Mouse (Mus musculus) left cerebral cortex, adult 8-10 months (tissue): Measurements from ENCODE around the gene Vegfa. TPM values are rescaled to one million over a fixed set of nuclear protein-coding genes. Genes with fewer than 3 reads are reported as not detected.

Experiments
- DNase-seq, 2 experiments: peaks; one replicate each; pipeline ENCODE4 v3.0.0; 2022; ENCODE audit warnings: low spot score in 2 of 2
- total RNA-seq, 4 experiments: library from RNA; stranded (reverse); gene quantifications; 2 replicates each; pipeline ENCODE4 v1.2.4; 2022

Vegfa gene
- total RNA-seq, 4 experiments from 2014 or later, result 77.1 to 81.3 (median 79.9) TPM

GRCm38 (mm10) chr17:46027066-46027917 is 4.9 kb downstream of the Vegfa start:
- peak in 1 of 2 experiments; percentile 40 for DNase-seq

- no peak for DNase-seq
Observed at GRCm38 (mm10) chr17:46025927-46026668, 6.1 kb downstream of the Vegfa start.

GRCm38 (mm10) chr17:46025207-46025606 is 7.0 kb downstream of the Vegfa start:
- no peak for DNase-seq

- DNase-seq, result no peak
Observed at GRCm38 (mm10) chr17:46024192-46024591, 8.0 kb downstream of the Vegfa start.

- no peak for DNase-seq
Observed at GRCm38 (mm10) chr17:46023572-46023971, 8.6 kb downstream of the Vegfa start.

GRCm38 (mm10) chr17:46022934-46023333 is 9.2 kb downstream of the Vegfa start:
- DNase-seq, result no peak

GRCm38 (mm10) chr17:46022427-46022826 is 9.7 kb downstream of the Vegfa start:
- no peak for DNase-seq

GRCm38 (mm10) chr17:46021760-46022159 is 10.4 kb downstream of the Vegfa start:
- DNase-seq, result no peak

- no peak for DNase-seq
Observed at GRCm38 (mm10) chr17:46021173-46021572, 11.0 kb downstream of the Vegfa start.

- no peak for DNase-seq
Observed at GRCm38 (mm10) chr17:46020579-46020978, 11.6 kb downstream of the Vegfa start.

- no peak for DNase-seq
Observed at GRCm38 (mm10) chr17:46018736-46019004, 13.5 kb downstream of the Vegfa start.

- no peak for DNase-seq
Observed at GRCm38 (mm10) chr17:46017946-46018735, 14.0 kb downstream of the Vegfa start.

GRCm38 (mm10) chr17:46016617-46017016 is 15.6 kb downstream of the Vegfa start:
- no peak for DNase-seq

GRCm38 (mm10) chr17:46015967-46016366 is 16.2 kb downstream of the Vegfa start:
- DNase-seq, result no peak

- DNase-seq, result no peak
Observed at GRCm38 (mm10) chr17:46014935-46015334, 17.2 kb downstream of the Vegfa start.

- DNase-seq, result no peak
Observed at GRCm38 (mm10) chr17:46013549-46013948, 18.6 kb downstream of the Vegfa start.

- no peak for DNase-seq
Observed at GRCm38 (mm10) chr17:46012211-46012610, 20.0 kb downstream of the Vegfa start.

- DNase-seq, result no peak
Observed at GRCm38 (mm10) chr17:46010462-46010861, 21.7 kb downstream of the Vegfa start.

GRCm38 (mm10) chr17:46009182-46009581 is 23.0 kb downstream of the Vegfa start:
- DNase-seq, result no peak

- no peak for DNase-seq
Observed at GRCm38 (mm10) chr17:46005458-46005857, 26.7 kb downstream of the Vegfa start.

- no peak for DNase-seq
Observed at GRCm38 (mm10) chr17:46004482-46004881, 27.7 kb downstream of the Vegfa start.
